Comparison of ENCODE assay signal across 9 mouse cellular contexts in the genomic region with DNA sequence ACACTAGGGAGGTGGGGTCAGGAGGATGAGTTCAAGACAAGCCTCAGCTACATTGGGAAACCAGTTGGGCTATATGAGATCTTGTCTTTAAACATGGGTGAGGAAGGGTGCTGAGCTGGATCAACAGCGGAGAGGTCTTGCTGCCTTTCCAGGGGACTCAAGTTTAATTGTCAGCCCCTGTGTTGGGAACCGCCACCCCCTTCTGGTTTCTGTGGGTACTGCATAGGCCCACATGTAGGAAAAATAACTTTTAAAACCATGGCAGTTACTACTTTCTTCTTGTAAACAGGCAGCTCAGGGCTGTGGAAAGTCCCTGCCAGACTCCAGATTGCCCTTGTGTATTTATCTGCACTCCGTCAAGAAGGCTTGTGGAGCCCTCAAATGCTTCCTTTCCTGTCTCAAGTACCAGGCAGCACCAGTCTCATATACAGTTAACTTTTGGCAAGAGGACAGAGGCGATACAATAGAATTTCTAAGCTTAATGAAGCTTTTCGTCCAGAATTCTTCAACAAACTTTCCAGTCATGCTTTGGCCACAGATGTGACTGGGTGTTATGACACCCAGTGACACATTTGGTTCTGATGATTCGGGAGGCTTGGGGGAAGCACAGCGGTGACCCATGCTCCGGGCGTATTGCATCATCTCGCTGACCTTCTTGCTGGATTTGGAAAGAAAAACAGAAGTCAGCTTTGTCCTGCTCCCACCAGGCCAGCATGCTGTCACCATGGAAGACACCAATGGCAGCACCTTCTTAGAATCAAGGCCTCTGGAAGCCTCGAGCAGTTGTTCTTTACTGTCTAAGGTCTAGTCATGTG. TPM values are rescaled to one million over a fixed set of nuclear protein-coding genes. Genes with fewer than 3 reads are reported as not detected.
DNase-seq lines count a peak whose midpoint lies in the region; ATAC-seq and TF ChIP-seq lines count a peak whose summit lies in the region.
"Had no signal": no experiment of that assay in that cellular context is flagged by ENCODE, and none has a peak within 500 bp of the region (broad histone marks: within the 10 kb centered on the region; RNA-seq: fewer than 3 reads in every experiment).

No protein-coding gene starts in this region.

- no peak overlapping the region for H3K4me2 ChIP-seq in liver, embryonic 14.5 days (ENCODE audit: low read depth)
- H3K4me2 ChIP-seq: heart, embryonic 15.5 days had no signal

- H3K27me3 ChIP-seq in liver, embryonic 14.5 days (ENCODE audit: control insufficient read depth, insufficient read depth, low read length), result no peaks in the 10 kb centered on the region

- H3K9me3 ChIP-seq in liver, embryonic 14.5 days (ENCODE audit: control insufficient read depth, low read length), result no peaks in the 10 kb centered on the region
- H3K9me3 ChIP-seq: heart, embryonic 15.5 days had no signal

- H3K4me3 ChIP-seq in bone marrow macrophage, adult 2 months (ENCODE audit: insufficient read depth, low read length), result no peak overlapping the region
- H3K4me3 ChIP-seq in liver, embryonic 14.5 days (ENCODE audit: insufficient read depth in 1 of 2, low read depth in 2 of 2, low read length in 2 of 2), result no peak overlapping the region
- H3K4me3 ChIP-seq: heart, embryonic 15.5 days had no signal

- H3K27ac ChIP-seq in bone marrow macrophage, adult 2 months (ENCODE audit: insufficient read depth, low read depth, low read length), result peak overlapping the region; percentile 79
- peak overlapping the region; percentile 9; the same call in 1 of the 2 replicates for H3K27ac ChIP-seq in liver, embryonic 14.5 days
- H3K27ac ChIP-seq: heart, embryonic 15.5 days had no signal

- no peak for TF ChIP-seq EP300 in liver, embryonic 14.5 days (IDR thresholded peaks at IDR 0.05; ENCODE audit: low read depth)

- H3K4me1 ChIP-seq in bone marrow macrophage, adult 2 months (ENCODE audit: control insufficient read depth, insufficient read depth, low read length), result peaks cover 36% of the 10 kb centered on the region
- H3K4me1 ChIP-seq in liver, embryonic 14.5 days (replicated peaks; ENCODE audit: control insufficient read depth in 2 of 2, insufficient read depth in 2 of 2, low read length in 1 of 2), result peaks cover 0 to 10% of the 10 kb centered on the region in 2 experiments; a peak in 2 of 4 replicates
- H3K4me1 ChIP-seq: heart, embryonic 15.5 days had no signal

- TF ChIP-seq CTCF in bone marrow macrophage, adult 2 months (IDR thresholded peaks at IDR 0.05; ENCODE audit: low read depth, low read length), result peak; percentile 89
- TF ChIP-seq CTCF in liver, embryonic 14.5 days (IDR thresholded peaks at IDR 0.05; ENCODE audit: low read depth), result peak; percentile 74

- H3K9ac ChIP-seq in liver, embryonic 14.5 days (replicated peaks), result no peak overlapping the region
- H3K9ac ChIP-seq: heart, embryonic 15.5 days had no signal

- H3K36me3 ChIP-seq in liver, embryonic 14.5 days (replicated peaks; ENCODE audit: control insufficient read depth, insufficient read depth, low read depth), result no peaks in the 10 kb centered on the region
- H3K36me3 ChIP-seq: heart, embryonic 15.5 days had no signal

- no peak for TF ChIP-seq POLR2A in bone marrow macrophage, adult 2 months (IDR thresholded peaks at IDR 0.05; ENCODE audit: borderline replicate concordance, low read depth, low read length)

- peak; percentile 35 to 36 for DNase-seq in urinary bladder, adult 18-20 months (ENCODE audit: low spot score in 2 of 2)
- DNase-seq in urinary bladder, adult 2 months (ENCODE audit: low spot score), result no peak
- DNase-seq in gastrocnemius, adult 8-10 months (ENCODE audit: low spot score in 2 of 2), result peak; percentile 37 to 44
- DNase-seq in kidney, postnatal 10 days, result peak; percentile 82
- DNase-seq in liver, embryonic 14.5 days (ENCODE audit: low read depth in 3 of 3, low spot score in 3 of 3), result no peak
- DNase-seq in ovary, postnatal 14 days (ENCODE audit: low spot score), result peak; percentile 70
- peak; percentile 72 for DNase-seq in urinary bladder, postnatal 14 days (ENCODE audit: low spot score)

- ATAC-seq in liver, embryonic 14.5 days (ENCODE audit: insufficient read depth), result peak; percentile 55; the same call in 1 of the 2 replicates

- WGBS in liver, embryonic 14.5 days (ENCODE audit: insufficient replicate concordance), result 53% methylated on average over 11 of the region's 11 CpGs

RNA-seq across cellular contexts. Expression of gene Itih1, which starts 1.0 kb away (rescaled TPM):
- polyA plus RNA-seq in urinary bladder, adult 2 months (2012; rRNA removed), result 0.04 TPM in 1 of 2 replicates, not detected in the other
- not detected in 2 replicates for polyA plus RNA-seq in bone marrow macrophage, adult 2 months (2012; ENCODE audit: insufficient read depth, insufficient read length, missing spikeins)
- under 1 TPM in 1 of 4 experiments, not detected in 3; 0.11 TPM for total RNA-seq in gastrocnemius, adult 8-10 months (2022)
- polyA plus RNA-seq in liver, embryonic 14.5 days (2012; rRNA removed), result 27.6 and 29.6 TPM in 2 replicates
- polyA plus RNA-seq in liver, embryonic 14.5 days (2014; fragmentation: Nextera tagmentation; extraction: Ambion mirVana), result 27.2 and 29.3 TPM in 2 replicates

RNA-seq across cellular contexts. Expression of gene Nek4, which starts 7.1 kb away (rescaled TPM):
- polyA plus RNA-seq in urinary bladder, adult 2 months (2012; rRNA removed), result 6.7 and 7.1 TPM in 2 replicates
- 6.1 and 6.3 TPM in 2 replicates for polyA plus RNA-seq in bone marrow macrophage, adult 2 months (2012; ENCODE audit: insufficient read depth, insufficient read length, missing spikeins)
- total RNA-seq in gastrocnemius, adult 8-10 months (2022), result 1 to 10 TPM; 3.5 to 4.5 (median 4.0) TPM
- polyA plus RNA-seq in liver, embryonic 14.5 days (2012; rRNA removed), result 2.2 and 3.0 TPM in 2 replicates
- 2.6 and 3.7 TPM in 2 replicates for polyA plus RNA-seq in liver, embryonic 14.5 days (2014; fragmentation: Nextera tagmentation; extraction: Ambion mirVana)

RNA-seq across cellular contexts. Expression of gene Itih3, which starts 20.5 kb away (rescaled TPM):
- 1.0 and 1.2 TPM in 2 replicates for polyA plus RNA-seq in urinary bladder, adult 2 months (2012; rRNA removed)
- not detected in 2 replicates for polyA plus RNA-seq in bone marrow macrophage, adult 2 months (2012; ENCODE audit: insufficient read depth, insufficient read length, missing spikeins)
- total RNA-seq in gastrocnemius, adult 8-10 months (2022), result under 1 TPM in 3 of 4 experiments, not detected in 1; 0.15 to 0.51 (median 0.40) TPM
- 124 and 152 TPM in 2 replicates for polyA plus RNA-seq in liver, embryonic 14.5 days (2012; rRNA removed)
- polyA plus RNA-seq in liver, embryonic 14.5 days (2014; fragmentation: Nextera tagmentation; extraction: Ambion mirVana), result 250 and 275 TPM in 2 replicates

RNA-seq across cellular contexts. Expression of gene Glt8d1, which starts 57.1 kb away (rescaled TPM):
- polyA plus RNA-seq in urinary bladder, adult 2 months (2012; rRNA removed), result 84.7 and 102 TPM in 2 replicates
- polyA plus RNA-seq in bone marrow macrophage, adult 2 months (2012; ENCODE audit: insufficient read depth, insufficient read length, missing spikeins), result 62.2 and 65.6 TPM in 2 replicates
- 10 to 100 TPM; 10.6 to 12.5 (median 11.8) TPM for total RNA-seq in gastrocnemius, adult 8-10 months (2022)
- polyA plus RNA-seq in liver, embryonic 14.5 days (2012; rRNA removed), result 12.6 and 18.4 TPM in 2 replicates
- polyA plus RNA-seq in liver, embryonic 14.5 days (2014; fragmentation: Nextera tagmentation; extraction: Ambion mirVana), result 17.5 and 17.7 TPM in 2 replicates

RNA-seq across cellular contexts. Expression of gene Spcs1, which starts 57.4 kb away (rescaled TPM):
- 269 and 320 TPM in 2 replicates for polyA plus RNA-seq in urinary bladder, adult 2 months (2012; rRNA removed)
- 231 and 244 TPM in 2 replicates for polyA plus RNA-seq in bone marrow macrophage, adult 2 months (2012; ENCODE audit: insufficient read depth, insufficient read length, missing spikeins)
- 100 to 1,000 TPM; 121 to 132 (median 130) TPM for total RNA-seq in gastrocnemius, adult 8-10 months (2022)
- 157 and 292 TPM in 2 replicates for polyA plus RNA-seq in liver, embryonic 14.5 days (2012; rRNA removed)
- polyA plus RNA-seq in liver, embryonic 14.5 days (2014; fragmentation: Nextera tagmentation; extraction: Ambion mirVana), result 307 and 323 TPM in 2 replicates

Comparison
In these comparisons a context has a peak if more than half of its experiments do, and no peak if none do; other contexts are left out.
1. DNase-seq: peak in urinary bladder, adult 18-20 months (2 of 2), gastrocnemius, adult 8-10 months (2 of 2), kidney, postnatal 10 days (single experiment), ovary, postnatal 14 days (single experiment) and urinary bladder, postnatal 14 days (single experiment); none in urinary bladder, adult 2 months (single experiment) and liver, embryonic 14.5 days (0 of 3).
2. RNA of gene Itih1, which starts 1.0 kb away (polyA plus RNA-seq): 27.2 to 29.6 TPM in liver, embryonic 14.5 days; 0.04 TPM in urinary bladder, adult 2 months and not detected in bone marrow macrophage, adult 2 months; every median in the first group is over 10 times any median in the second.
3. RNA of gene Itih3, which starts 20.5 kb away (polyA plus RNA-seq): 124 to 275 TPM in liver, embryonic 14.5 days; 1.0 to 1.2 TPM in urinary bladder, adult 2 months and not detected in bone marrow macrophage, adult 2 months; every median in the first group is over 10 times any median in the second.